Mouse (Mus musculus) adrenal gland, adult 2 months (tissue): ENCODE data around the gene Lhfp. TPM values are rescaled to one million over a fixed set of nuclear protein-coding genes. Genes with fewer than 3 reads are reported as not detected.
"Not testable (repeated sequence)": the region's sequence is repeated elsewhere in the genome, so short reads cannot be mapped to it uniquely, and the experiment has no call there.

ENCODE experiments used
- DNase-seq: peaks from one replicate; pipeline ENCODE4 v3.0.0; 2021
- polyA plus RNA-seq: library from polyadenylated mRNA; depleted of rRNA; stranded (reverse); fragments of >200 nt; gene quantifications from 2 replicates; pipeline ENCODE4 v1.2.3, GENCODE M21; 2012
- total RNA-seq, 2 experiments: library from RNA; stranded (reverse); gene quantifications; 2 replicates each; pipeline ENCODE4 v1.2.3; 2021

Lhfp gene
- total and polyA plus RNA-seq, 3 experiments, result 18.9 to 36.1 (median 25.8) TPM

GRCm38 (mm10) chr3:53266116-53266515, 224.8 kb downstream of the Lhfp start:
- DNase-seq, result peak; percentile 68

GRCm38 (mm10) chr3:53267046-53267445, 225.7 kb downstream of the Lhfp start:
- no peak for DNase-seq

- DNase-seq, result no peak
Measured at GRCm38 (mm10) chr3:53273220-53273619, 231.9 kb downstream of the Lhfp start.

GRCm38 (mm10) chr3:53277993-53278392, 236.7 kb downstream of the Lhfp start:
- DNase-seq, result no peak

GRCm38 (mm10) chr3:53282005-53282404, 240.7 kb downstream of the Lhfp start:
- not testable (repeated sequence) for DNase-seq

GRCm38 (mm10) chr3:53284023-53284422, 242.7 kb downstream of the Lhfp start:
- DNase-seq, result no peak

GRCm38 (mm10) chr3:53284471-53285177, 243.3 kb downstream of the Lhfp start:
- no peak for DNase-seq

GRCm38 (mm10) chr3:53288662-53289061, 247.3 kb downstream of the Lhfp start:
- DNase-seq, result no peak

- DNase-seq, result no peak
Measured at GRCm38 (mm10) chr3:53289589-53290219, 248.4 kb downstream of the Lhfp start.

- no peak for DNase-seq
Measured at GRCm38 (mm10) chr3:53291185-53291584, 249.9 kb downstream of the Lhfp start.

- DNase-seq, result no peak
Measured at GRCm38 (mm10) chr3:53291945-53292344, 250.6 kb downstream of the Lhfp start.

GRCm38 (mm10) chr3:53292474-53292873, 251.1 kb downstream of the Lhfp start:
- no peak for DNase-seq

- no peak for DNase-seq
Measured at GRCm38 (mm10) chr3:53292979-53293378, 251.7 kb downstream of the Lhfp start.

- DNase-seq, result no peak
Measured at GRCm38 (mm10) chr3:53293901-53294433, 252.6 kb downstream of the Lhfp start.

GRCm38 (mm10) chr3:53294855-53295254, 253.5 kb downstream of the Lhfp start:
- no peak for DNase-seq

GRCm38 (mm10) chr3:53301866-53302265, 260.5 kb downstream of the Lhfp start:
- no peak for DNase-seq

- DNase-seq, result no peak
Measured at GRCm38 (mm10) chr3:53304123-53304900, 263.0 kb downstream of the Lhfp start.

GRCm38 (mm10) chr3:53305860-53306259, 264.5 kb downstream of the Lhfp start:
- no peak for DNase-seq

- no peak for DNase-seq
Measured at GRCm38 (mm10) chr3:53308649-53309048, 267.3 kb downstream of the Lhfp start.

GRCm38 (mm10) chr3:53310093-53310492, 268.8 kb downstream of the Lhfp start:
- no peak for DNase-seq

GRCm38 (mm10) chr3:53310615-53311014, 269.3 kb downstream of the Lhfp start:
- DNase-seq, result no peak
